Comparison of ENCODE assay signal across 7 mouse cellular contexts in the genomic region with DNA sequence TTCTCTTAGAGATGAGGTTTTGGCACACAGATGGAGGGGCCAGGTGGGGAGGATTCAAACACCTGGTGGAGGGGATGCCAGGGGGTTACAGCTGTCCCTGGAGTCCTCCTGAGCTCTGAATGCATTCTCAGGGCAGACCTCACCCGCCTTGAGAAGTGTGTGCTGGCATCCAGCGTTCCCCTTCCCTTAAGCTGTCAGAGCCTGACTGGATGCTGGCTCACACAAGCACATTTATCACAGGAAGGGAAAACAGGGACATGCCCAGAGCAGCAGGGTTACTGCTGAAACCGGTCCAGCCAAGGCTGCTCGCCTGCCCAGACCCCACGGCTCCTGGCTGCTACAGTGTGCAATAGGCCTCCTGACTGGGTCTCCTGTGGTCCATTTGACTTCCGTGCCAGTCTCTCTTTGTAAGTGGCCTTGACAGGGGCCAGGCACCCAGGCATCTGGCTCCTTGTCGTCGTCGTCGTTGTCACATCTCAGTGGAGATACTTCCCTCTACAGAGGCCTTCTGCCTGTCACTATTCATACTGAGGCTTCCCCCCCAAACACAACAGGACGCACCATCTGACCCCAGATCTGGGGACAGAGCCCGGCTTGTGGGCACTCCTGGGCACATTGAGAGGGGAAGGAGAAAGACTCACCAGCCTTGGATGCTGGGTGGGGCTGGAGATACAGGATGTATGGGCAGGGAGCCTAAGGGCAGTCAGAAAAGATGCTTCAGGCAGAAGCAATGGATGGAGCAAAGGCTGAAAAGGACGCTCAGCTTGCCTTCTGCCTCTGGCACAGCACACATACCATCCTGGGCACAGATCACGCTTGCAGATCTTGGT. TPM values are rescaled to one million over a fixed set of nuclear protein-coding genes. Genes with fewer than 3 reads are reported as not detected.
DNase-seq lines count a peak whose midpoint lies in the region; ATAC-seq lines count a peak whose summit lies in the region.

No protein-coding gene starts in this region.

- 34% methylated on average over 14 of the region's 14 CpGs for WGBS in heart, embryonic 11.5 days (ENCODE audit: insufficient replicate concordance)
- 19% methylated on average over 14 of the region's 14 CpGs for WGBS in liver, embryonic 15.5 days (ENCODE audit: insufficient replicate concordance)

- peak overlapping the region; percentile 26; the same call in 1 of the 2 replicates for H3K4me3 ChIP-seq in heart, embryonic 11.5 days (ENCODE audit: low read depth, low read length)
- peak overlapping the region; percentile 34 for H3K4me3 ChIP-seq in liver, embryonic 15.5 days (replicated peaks)

- no peaks in the 10 kb centered on the region for H3K9me3 ChIP-seq in heart, embryonic 11.5 days (replicated peaks; ENCODE audit: control insufficient read depth, low read length)
- H3K9me3 ChIP-seq in liver, embryonic 15.5 days (replicated peaks), result no peaks in the 10 kb centered on the region

- 0 out of 2 replicates have a peak overlapping the region, but pooled peaks have one; percentile 28 for H3K9ac ChIP-seq in heart, embryonic 11.5 days (ENCODE audit: low read depth, low read length)
- H3K9ac ChIP-seq in liver, embryonic 15.5 days, result peak overlapping the region; percentile 52

- peak; percentile 62 for DNase-seq in MN1 (ENCODE audit: low spot score)
- DNase-seq in cerebellum, adult 11 months, result peak; percentile 51
- DNase-seq in spleen, adult 12 weeks (ENCODE audit: low spot score), result peak; percentile 40
- no peak for DNase-seq in left cerebral cortex, adult 8-10 months (ENCODE audit: low spot score in 2 of 2)
- DNase-seq in adrenal gland, postnatal 36 days, result no peak

- ATAC-seq in heart, embryonic 11.5 days (replicated peaks; ENCODE audit: insufficient number of reproducible peaks, low FRiP score, low TSS enrichment), result no peak
- ATAC-seq in liver, embryonic 15.5 days (ENCODE audit: insufficient read depth), result peak; percentile 38

- peak overlapping the region; percentile 65 for H3K4me2 ChIP-seq in heart, embryonic 11.5 days
- H3K4me2 ChIP-seq in liver, embryonic 15.5 days, result peak overlapping the region; percentile 87

- no peaks in the 10 kb centered on the region for H3K36me3 ChIP-seq in heart, embryonic 11.5 days (ENCODE audit: control insufficient read depth, insufficient read depth, low read length)
- H3K36me3 ChIP-seq in liver, embryonic 15.5 days (replicated peaks), result no peaks in the 10 kb centered on the region

- peaks cover 17% of the 10 kb centered on the region for H3K27me3 ChIP-seq in heart, embryonic 11.5 days (ENCODE audit: control insufficient read depth, insufficient read depth, low read length)
- H3K27me3 ChIP-seq in liver, embryonic 15.5 days, result peaks cover 87% of the 10 kb centered on the region

- H3K4me1 ChIP-seq in heart, embryonic 11.5 days (ENCODE audit: control insufficient read depth, insufficient read depth, low read length), result peaks cover 27% of the 10 kb centered on the region
- peaks cover 64% of the 10 kb centered on the region for H3K4me1 ChIP-seq in liver, embryonic 15.5 days (replicated peaks)

- H3K27ac ChIP-seq in heart, embryonic 11.5 days (ENCODE audit: low read depth, low read length), result peak overlapping the region; percentile 64
- H3K27ac ChIP-seq in liver, embryonic 15.5 days (replicated peaks), result peak overlapping the region; percentile 95

RNA-seq across cellular contexts. Expression of a gene that starts 22.1 kb away (rescaled TPM):
- polyA plus RNA-seq in heart, embryonic 11.5 days (2014; fragmentation: Nextera tagmentation; extraction: Ambion mirVana), result 5.2 and 5.4 TPM in 2 replicates
- polyA plus RNA-seq in liver, embryonic 15.5 days (2015; fragmentation: Nextera tagmentation; extraction: Ambion mirVana), result 3.5 and 3.6 TPM in 2 replicates
- total RNA-seq in left cerebral cortex, adult 8-10 months (2022), result 10 to 100 TPM; 21.6 to 26.5 (median 24.1) TPM
- 10 to 100 TPM in 1 of 2 experiments, 1 to 10 TPM in 1; 8.7 to 13.7 TPM for total RNA-seq in adrenal gland, postnatal 36 days (2021)

RNA-seq across cellular contexts. Expression of a gene that starts 54.3 kb away (rescaled TPM):
- polyA plus RNA-seq in heart, embryonic 11.5 days (2014; fragmentation: Nextera tagmentation; extraction: Ambion mirVana), result 15.4 and 17.5 TPM in 2 replicates
- polyA plus RNA-seq in liver, embryonic 15.5 days (2015; fragmentation: Nextera tagmentation; extraction: Ambion mirVana), result 8.3 and 9.9 TPM in 2 replicates
- total RNA-seq in left cerebral cortex, adult 8-10 months (2022), result 10 to 100 TPM; 22.7 to 28.2 (median 26.1) TPM
- total RNA-seq in adrenal gland, postnatal 36 days (2021), result 10 to 100 TPM; 41.1 TPM

Comparison
In these comparisons a context has a peak if more than half of its experiments do, and no peak if none do; other contexts are left out.
1. DNase-seq: peak in MN1 (single experiment), cerebellum, adult 11 months (single experiment) and spleen, adult 12 weeks (single experiment); none in left cerebral cortex, adult 8-10 months (0 of 2) and adrenal gland, postnatal 36 days (0 of 2).